Mouse (Mus musculus) small intestine, adult 2 months (tissue): ENCODE data around the gene Tns4. TPM values are rescaled to one million over a fixed set of nuclear protein-coding genes. Genes with fewer than 3 reads are reported as not detected.

Experiments
- H3K27ac ChIP-seq: fragments of 200-500 bp; 2 replicates; pipeline ENCODE4 v1.5.1; 2012; ENCODE audit warnings: low read depth, low read length, control low read depth, inconsistent platforms; ENCODE audit not compliant: insufficient read depth
- H3K27me3 ChIP-seq: fragments of 200-500 bp; 2 replicates; pipeline ENCODE4 v1.6.1; 2012; ENCODE audit warnings: mild to moderate bottlenecking, moderate library complexity, low read length, inconsistent platforms; ENCODE audit not compliant: control insufficient read depth, insufficient read depth
- H3K36me3 ChIP-seq: fragments of 200-500 bp; 2 replicates; pipeline ENCODE4 v1.6.1; 2012; ENCODE audit warnings: mild to moderate bottlenecking, low read length, control low read depth, inconsistent platforms; ENCODE audit not compliant: control insufficient read depth, insufficient read depth
- H3K4me1 ChIP-seq: fragments of 200-500 bp; 2 replicates; pipeline ENCODE4 v1.6.1; 2012; ENCODE audit warnings: low read length, inconsistent platforms, mixed read lengths; ENCODE audit not compliant: control insufficient read depth, insufficient read depth, insufficient read length
- H3K4me3 ChIP-seq: fragments of 200-500 bp; 2 replicates; pipeline ENCODE4 v1.5.1; 2012; ENCODE audit warnings: low read depth, mild to moderate bottlenecking, control low read depth, inconsistent platforms, low read length, moderate library complexity
- CTCF ChIP-seq: fragments of 200-500 bp; IDR thresholded peaks from 2 replicates; pipeline ENCODE4 v1.5.1; 2012; ENCODE audit warnings: low read depth, mild to moderate bottlenecking, control low read depth, inconsistent platforms, low read length, moderate library complexity, mixed read lengths; ENCODE audit not compliant: insufficient replicate concordance, insufficient read length; ENCODE audit errors: extremely low read depth
- POLR2A ChIP-seq: fragments of 200-500 bp; IDR thresholded peaks from 2 replicates; pipeline ENCODE4 v1.6.1; 2012; ENCODE audit warnings: low read depth, mild to moderate bottlenecking, control low read depth, inconsistent platforms, low read length, moderate library complexity
- WGBS: fragments of 180-500 bp; shearing (Covaris S2); methylation state at CpG from one replicate; pipeline ENCODE4 v1.1.7; 2018; 5-methylcytosine and 5-hydroxymethylcytosine counted together
- polyA plus RNA-seq: library from polyadenylated mRNA; depleted of rRNA; stranded (reverse); fragments of >200 nt; gene quantifications from 2 replicates; pipeline ENCODE4 v1.2.3, GENCODE M21; 2012

Gene Tns4
- polyA plus RNA-seq, 1 experiment, result 47.8 TPM

- Histone ChIP-seq H3K4me1 (peaks cover 9% of the 10 kb centered on the region; the same call in 1 of the 2 replicates), H3K36me3 (peaks cover 13% of the 10 kb centered on the region), H3K4me3 (no peak overlapping the region), H3K27me3 (no peaks in the 10 kb centered on the region), H3K27ac (no peak overlapping the region)
- WGBS, result 85% methylated on average over 7 of the region's 7 CpGs
- TF ChIP-seq POLR2A (no peak), CTCF (no peak)
Measured at GRCm38 (mm10) chr11:99062661-99063060, 26.4 kb downstream of the Tns4 start.

- H3K27ac ChIP-seq, result no peak overlapping the region
- 80% methylated on average over 3 of the region's 3 CpGs for WGBS
Measured at GRCm38 (mm10) chr11:99060435-99060834, 28.7 kb downstream of the Tns4 start.

GRCm38 (mm10) chr11:99055571-99056452, 33.3 kb downstream of the Tns4 start:
- no peak overlapping the region for H3K27ac ChIP-seq

More at GRCm38 (mm10) chr11:99060435-99060834, 28.7 kb downstream of the Tns4 start:
- H3K36me3 ChIP-seq, result peaks cover 2% of the 10 kb centered on the region; the same call in 1 of the 2 replicates
- TF ChIP-seq POLR2A (no peak), CTCF (no peak)
- H3K4me1 ChIP-seq, result peaks cover 9% of the 10 kb centered on the region; the same call in 1 of the 2 replicates
- H3K4me3 ChIP-seq, result no peak overlapping the region
- no peaks in the 10 kb centered on the region for H3K27me3 ChIP-seq

GRCm38 (mm10) chr11:99055143-99055542, 34.0 kb downstream of the Tns4 start:
- TF ChIP-seq POLR2A, result no peak
- 50% methylated on average over 4 of the region's 4 CpGs for WGBS
- H3K4me1 ChIP-seq, result no peaks in the 10 kb centered on the region
- no peaks in the 10 kb centered on the region for H3K27me3 ChIP-seq
- H3K27ac ChIP-seq, result no peak overlapping the region
- peaks cover 2% of the 10 kb centered on the region; the same call in 1 of the 2 replicates for H3K36me3 ChIP-seq
- no peak overlapping the region for H3K4me3 ChIP-seq

More at GRCm38 (mm10) chr11:99055571-99056452, 33.3 kb downstream of the Tns4 start:
- Histone ChIP-seq H3K4me3 (no peak overlapping the region), H3K27me3 (no peaks in the 10 kb centered on the region), H3K4me1 (no peaks in the 10 kb centered on the region), H3K36me3 (peaks cover 2% of the 10 kb centered on the region; the same call in 1 of the 2 replicates)
- TF ChIP-seq POLR2A, result no peak
- no peak for TF ChIP-seq CTCF
- 63% methylated on average over 8 of the region's 8 CpGs for whole genome bisulfite sequencing

- H3K36me3 ChIP-seq, result peaks cover 2% of the 10 kb centered on the region; the same call in 1 of the 2 replicates
- no peak for TF ChIP-seq CTCF
- TF ChIP-seq POLR2A, result no peak
- 80% methylated on average over 2 of the region's 2 CpGs for WGBS
Measured at GRCm38 (mm10) chr11:99047643-99048042, 41.5 kb downstream of the Tns4 start.

GRCm38 (mm10) chr11:99047120-99047519, 42.0 kb downstream of the Tns4 start:
- Histone ChIP-seq H3K4me3 (no peak overlapping the region), H3K4me1 (peaks cover 7% of the 10 kb centered on the region; the same call in 1 of the 2 replicates), H3K27ac (no peak overlapping the region), H3K36me3 (peaks cover 2% of the 10 kb centered on the region; the same call in 1 of the 2 replicates), H3K27me3 (no peaks in the 10 kb centered on the region)
- TF ChIP-seq CTCF (no peak), POLR2A (no peak)
- WGBS, result 46% methylated on average over 5 of the region's 5 CpGs

More at GRCm38 (mm10) chr11:99047643-99048042, 41.5 kb downstream of the Tns4 start:
- no peak overlapping the region for H3K27ac ChIP-seq
- no peaks in the 10 kb centered on the region for H3K27me3 ChIP-seq
- no peak overlapping the region for H3K4me3 ChIP-seq
- H3K4me1 ChIP-seq, result peaks cover 5% of the 10 kb centered on the region; the same call in 1 of the 2 replicates

GRCm38 (mm10) chr11:99045159-99045889, 43.8 kb downstream of the Tns4 start:
- Histone ChIP-seq H3K4me3 (no peak overlapping the region), H3K36me3 (no peaks in the 10 kb centered on the region; the same call in 1 of the 2 replicates), H3K27me3 (0 out of 2 replicates have a peak, but pooled peaks cover 3% of the 10 kb centered on the region), H3K4me1 (peaks cover 22% of the 10 kb centered on the region), H3K27ac (no peak overlapping the region)
- 32% methylated on average over 12 of the region's 12 CpGs for WGBS
- TF ChIP-seq POLR2A, result no peak
- TF ChIP-seq CTCF, result no peak
